20 mouse cellular contexts compared by ENCODE assay signal in the genomic region with DNA sequence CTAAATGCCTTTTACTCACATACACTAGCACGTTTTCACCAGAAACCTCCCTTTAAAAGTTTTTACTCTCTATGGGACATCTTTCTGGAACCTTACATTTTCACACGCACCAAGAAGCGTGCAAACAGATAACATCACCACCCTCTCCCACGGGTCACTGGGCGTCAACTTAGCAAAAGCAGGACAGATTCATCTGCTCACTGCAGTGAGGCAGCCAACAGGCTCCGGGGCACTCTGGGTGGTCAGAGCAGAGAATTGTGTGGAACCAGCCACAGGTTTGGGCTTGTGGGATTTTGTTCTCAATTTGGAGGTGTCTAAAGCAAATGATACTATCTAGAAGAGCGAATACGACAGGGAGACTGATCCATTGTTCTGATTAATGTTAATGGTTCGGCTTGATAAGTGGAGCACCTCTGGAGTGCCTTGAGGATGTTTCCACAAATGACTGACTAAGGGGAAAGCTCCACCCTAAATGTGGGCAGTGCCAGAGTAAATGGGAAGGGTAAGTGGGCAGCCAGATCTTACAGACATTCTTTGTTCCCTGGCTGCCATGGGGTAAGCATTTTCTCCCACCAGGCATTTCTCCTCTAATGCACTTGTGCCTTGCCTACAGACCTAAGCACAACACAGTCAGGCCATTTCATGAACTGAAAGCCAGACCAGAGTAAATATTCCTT.
A peak's percentile ranks its signal among the peaks of the same experiment; 100 is the strongest.
DNase-seq lines count a peak whose midpoint lies in the region; ATAC-seq and TF ChIP-seq lines count a peak whose summit lies in the region.
"Had no signal": no experiment of that assay in that cellular context is flagged by ENCODE, and none has a peak within 500 bp of the region (broad histone marks: within the 10 kb centered on the region; RNA-seq: fewer than 3 reads in every experiment).

No protein-coding gene starts in this region.

- no peak overlapping the region for H3K4me3 ChIP-seq in forebrain, embryonic 10.5 days
- H3K4me3 ChIP-seq in forebrain, embryonic 12.5 days (replicated peaks) = no peak overlapping the region
- no peak overlapping the region for H3K4me3 ChIP-seq in hindbrain, postnatal 0 days (ENCODE audit: low read length)
- no peak overlapping the region for H3K4me3 ChIP-seq in hindbrain, embryonic 16.5 days (ENCODE audit: low read length)
- no peak overlapping the region for H3K4me3 ChIP-seq in embryonic facial prominence, embryonic 14.5 days (ENCODE audit: low read depth, low read length)
- H3K4me3 ChIP-seq: limb, embryonic 13.5 days; liver, embryonic 13.5 days; lung, embryonic 15.5 days; megakaryocyte, embryonic 14.5 days; neural tube, embryonic 15.5 days had no signal

- H3K4me2 ChIP-seq in forebrain, embryonic 12.5 days = no peak overlapping the region
- H3K4me2 ChIP-seq in hindbrain, postnatal 0 days (ENCODE audit: low read depth, low read length) = no peak overlapping the region
- H3K4me2 ChIP-seq in hindbrain, embryonic 16.5 days (ENCODE audit: low read length) = no peak overlapping the region
- no peak overlapping the region for H3K4me2 ChIP-seq in embryonic facial prominence, embryonic 14.5 days (ENCODE audit: low read depth, low read length)
- H3K4me2 ChIP-seq: limb, embryonic 13.5 days; liver, embryonic 13.5 days; lung, embryonic 15.5 days; neural tube, embryonic 15.5 days had no signal

- TF ChIP-seq CTCF in hindbrain, postnatal 0 days (IDR thresholded peaks at IDR 0.05; ENCODE audit: low read depth) = no peak

- WGBS in forebrain, embryonic 10.5 days = 74% methylated on average over 9 of the region's 9 CpGs
- WGBS in forebrain, embryonic 12.5 days = 69% methylated on average over 9 of the region's 9 CpGs
- WGBS in hindbrain, postnatal 0 days = 53% methylated on average over 9 of the region's 9 CpGs
- WGBS in hindbrain, embryonic 16.5 days = 61% methylated on average over 9 of the region's 9 CpGs
- WGBS in embryonic facial prominence, embryonic 14.5 days = 54% methylated on average over 9 of the region's 9 CpGs

- 0 out of 2 replicates have a peak overlapping the region, but pooled peaks have one; percentile 44 for H3K27ac ChIP-seq in forebrain, embryonic 10.5 days
- H3K27ac ChIP-seq in forebrain, embryonic 12.5 days = no peak overlapping the region
- no peak overlapping the region for H3K27ac ChIP-seq in hindbrain, postnatal 0 days
- no peak overlapping the region for H3K27ac ChIP-seq in hindbrain, embryonic 16.5 days (ENCODE audit: low read depth, low read length)
- no peak overlapping the region; the same call in 1 of the 2 replicates for H3K27ac ChIP-seq in embryonic facial prominence, embryonic 14.5 days (replicated peaks; ENCODE audit: low read depth, low read length)
- H3K27ac ChIP-seq: limb, embryonic 13.5 days; liver, embryonic 13.5 days; lung, embryonic 15.5 days; neural tube, embryonic 15.5 days had no signal

- H3K27me3 ChIP-seq in forebrain, embryonic 10.5 days (ENCODE audit: poor library complexity, severe bottlenecking) = peaks cover 24% of the 10 kb centered on the region
- peaks cover 16% of the 10 kb centered on the region; the same call in 1 of the 2 replicates for H3K27me3 ChIP-seq in forebrain, embryonic 12.5 days
- no peaks in the 10 kb centered on the region for H3K27me3 ChIP-seq in hindbrain, postnatal 0 days (ENCODE audit: insufficient read depth, low read length)
- H3K27me3 ChIP-seq in hindbrain, embryonic 16.5 days (replicated peaks; ENCODE audit: control insufficient read depth, insufficient read depth, low read length) = no peaks in the 10 kb centered on the region
- H3K27me3 ChIP-seq in embryonic facial prominence, embryonic 14.5 days (replicated peaks; ENCODE audit: control insufficient read depth, insufficient read depth, low read length) = no peaks in the 10 kb centered on the region
- H3K27me3 ChIP-seq: limb, embryonic 13.5 days; liver, embryonic 13.5 days; lung, embryonic 15.5 days; megakaryocyte, embryonic 14.5 days; neural tube, embryonic 15.5 days had no signal

- peaks cover 23% of the 10 kb centered on the region for H3K4me1 ChIP-seq in forebrain, embryonic 10.5 days
- peaks cover 17% of the 10 kb centered on the region for H3K4me1 ChIP-seq in forebrain, embryonic 12.5 days
- H3K4me1 ChIP-seq in hindbrain, postnatal 0 days (ENCODE audit: insufficient read depth, low read length) = no peaks in the 10 kb centered on the region
- peaks cover 5% of the 10 kb centered on the region; the same call in 1 of the 2 replicates for H3K4me1 ChIP-seq in hindbrain, embryonic 16.5 days (ENCODE audit: control insufficient read depth, insufficient read depth, low read depth, low read length)
- 0 out of 2 replicates have a peak, but pooled peaks cover 13% of the 10 kb centered on the region for H3K4me1 ChIP-seq in embryonic facial prominence, embryonic 14.5 days (ENCODE audit: control insufficient read depth, insufficient read depth, low read length)
- H3K4me1 ChIP-seq: liver, embryonic 13.5 days; megakaryocyte, embryonic 14.5 days had no signal

- H3K36me3 ChIP-seq in forebrain, embryonic 10.5 days (replicated peaks) = no peaks in the 10 kb centered on the region
- H3K36me3 ChIP-seq in forebrain, embryonic 12.5 days (replicated peaks) = no peaks in the 10 kb centered on the region
- H3K36me3 ChIP-seq in hindbrain, postnatal 0 days (ENCODE audit: insufficient read depth, low read length) = no peaks in the 10 kb centered on the region
- no peaks in the 10 kb centered on the region for H3K36me3 ChIP-seq in hindbrain, embryonic 16.5 days (ENCODE audit: control insufficient read depth, insufficient read depth, low read length)
- no peaks in the 10 kb centered on the region for H3K36me3 ChIP-seq in embryonic facial prominence, embryonic 14.5 days (ENCODE audit: control insufficient read depth, insufficient read depth, low read length)
- H3K36me3 ChIP-seq: limb, embryonic 13.5 days; liver, embryonic 13.5 days; lung, embryonic 15.5 days; neural tube, embryonic 15.5 days had no signal

- no peak for DNase-seq in forebrain, embryonic 10.5 days (ENCODE audit: extremely low spot score, low spot score)
- DNase-seq in hindbrain, postnatal 0 days (ENCODE audit: low spot score) = no peak
- DNase-seq in kidney, postnatal 4 days = peak; percentile 27 to 50
- no peak for DNase-seq in kidney, adult 18-20 months
- DNase-seq in embryonic facial prominence, embryonic 14.5 days (ENCODE audit: low spot score) = peak; percentile 11
- DNase-seq in cerebellum, postnatal 14 days = no peak
- DNase-seq: adrenal gland, postnatal 10 days; heart, postnatal 36 days; liver, embryonic 13.5 days; right cerebral cortex, postnatal 25 days; thymus, adult 2 months had no signal

- no peaks in the 10 kb centered on the region for H3K9me3 ChIP-seq in forebrain, embryonic 10.5 days
- no peaks in the 10 kb centered on the region for H3K9me3 ChIP-seq in forebrain, embryonic 12.5 days
- H3K9me3 ChIP-seq in hindbrain, postnatal 0 days (ENCODE audit: low read length) = no peaks in the 10 kb centered on the region
- H3K9me3 ChIP-seq in hindbrain, embryonic 16.5 days (ENCODE audit: control insufficient read depth, low read length) = no peaks in the 10 kb centered on the region
- no peaks in the 10 kb centered on the region for H3K9me3 ChIP-seq in embryonic facial prominence, embryonic 14.5 days (ENCODE audit: control insufficient read depth, low read length)
- H3K9me3 ChIP-seq: limb, embryonic 13.5 days; liver, embryonic 13.5 days; lung, embryonic 15.5 days; megakaryocyte, embryonic 14.5 days; neural tube, embryonic 15.5 days had no signal

- ATAC-seq in forebrain, embryonic 12.5 days (ENCODE audit: low FRiP score) = no peak
- 0 out of 2 replicates have a peak, but pooled peaks have one; percentile 27 for ATAC-seq in hindbrain, postnatal 0 days
- no peak for ATAC-seq in hindbrain, embryonic 16.5 days
- ATAC-seq in embryonic facial prominence, embryonic 14.5 days (ENCODE audit: low read depth) = peak; percentile 26; the same call in 1 of the 2 replicates
- ATAC-seq: activated CD4-positive, CD25-positive, alpha-beta regulatory T cell, adult 4 months; CD4-positive, CD25-positive, alpha-beta regulatory T cell, adult 4 months; midbrain, embryonic 16.5 days had no signal

- H3K9ac ChIP-seq in forebrain, embryonic 12.5 days = no peak overlapping the region
- no peak overlapping the region for H3K9ac ChIP-seq in hindbrain, postnatal 0 days (replicated peaks; ENCODE audit: low read length)
- H3K9ac ChIP-seq in hindbrain, embryonic 16.5 days (ENCODE audit: low read depth, low read length) = no peak overlapping the region
- H3K9ac ChIP-seq in embryonic facial prominence, embryonic 14.5 days (ENCODE audit: low read depth, low read length) = no peak overlapping the region
- H3K9ac ChIP-seq: limb, embryonic 13.5 days; liver, embryonic 13.5 days; lung, embryonic 15.5 days; neural tube, embryonic 15.5 days had no signal

Comparison
In these comparisons a context has a peak if more than half of its experiments do, and no peak if none do; other contexts are left out.
1. DNase-seq: peak in kidney, postnatal 4 days (2 of 2) and embryonic facial prominence, embryonic 14.5 days (single experiment); none in forebrain, embryonic 10.5 days (single experiment), hindbrain, postnatal 0 days (single experiment), kidney, adult 18-20 months (single experiment) and cerebellum, postnatal 14 days (0 of 2).
2. ATAC-seq: peak in hindbrain, postnatal 0 days (single experiment) and embryonic facial prominence, embryonic 14.5 days (single experiment); none in forebrain, embryonic 12.5 days (single experiment) and hindbrain, embryonic 16.5 days (single experiment).